Mouse (Mus musculus): ENCODE data around the gene Psen2.

Gene Psen2

DNA sequence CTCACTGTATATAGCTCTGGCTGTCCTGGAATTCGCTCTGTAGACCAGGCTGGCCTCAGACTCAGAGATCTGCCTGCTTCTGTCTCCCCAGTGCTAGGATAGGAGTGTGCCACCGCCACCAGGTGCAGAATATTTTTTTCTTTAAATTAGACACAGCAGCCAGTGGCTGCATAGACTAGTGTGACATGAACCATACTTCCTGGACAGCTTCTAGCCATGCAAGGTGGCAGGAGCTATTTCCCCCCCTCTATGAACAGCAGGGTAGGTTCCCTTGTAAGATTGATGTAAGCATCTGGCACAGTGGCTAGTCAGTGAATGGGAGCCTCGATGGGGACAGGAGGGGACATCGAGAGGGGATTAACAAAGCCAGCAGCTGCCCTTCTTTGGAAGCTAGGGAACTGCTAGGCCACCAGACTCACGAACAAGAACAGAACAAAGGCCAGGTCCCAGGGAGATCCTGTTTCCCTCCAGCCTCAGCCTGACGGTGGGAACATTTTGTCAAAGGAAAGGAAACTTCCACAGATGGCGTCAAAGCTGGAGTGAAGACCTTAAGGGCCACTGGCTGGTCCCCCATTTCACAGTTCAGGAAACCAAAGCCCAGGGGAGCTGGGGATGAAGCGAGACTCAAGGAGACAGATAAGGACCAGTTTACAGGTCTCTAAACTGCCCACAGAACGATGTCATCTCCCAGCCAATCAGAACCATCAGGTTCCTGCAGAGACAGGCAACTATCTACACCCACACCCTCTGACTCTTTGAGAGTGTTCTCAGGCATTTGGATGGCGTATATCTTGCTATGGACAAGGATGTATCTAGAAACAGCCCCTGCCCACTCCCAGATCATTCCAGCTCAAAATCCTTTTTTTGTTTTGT, 11.8 kb downstream of the Psen2 start:
- in situ Hi-C loops (cut with MboI; ENCODE audit: low sequenced_read_pairs) = loop anchor here (25.0 kb wide), 1 partner anchor 286 kb away; no protein-coding TSS in a partner anchor

DNA sequence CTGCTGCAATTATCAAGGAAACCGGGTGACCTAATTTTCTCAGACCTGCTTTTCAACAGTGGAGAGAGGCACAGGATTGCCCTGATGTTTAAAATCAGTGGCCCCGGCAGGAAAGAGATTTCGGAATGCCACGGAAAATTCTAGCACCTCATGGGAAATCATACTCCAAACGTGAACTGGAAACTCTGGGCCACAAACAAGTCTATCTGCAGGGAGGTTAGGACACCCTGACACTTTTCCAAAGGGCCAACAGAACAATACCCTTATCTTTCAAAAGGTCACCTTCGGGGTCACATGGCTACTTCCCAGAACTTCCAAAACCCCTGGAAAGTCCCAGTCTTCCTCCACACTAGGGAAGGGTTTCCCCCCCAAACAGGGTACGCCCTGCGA, 12.8 kb downstream of the Psen2 start:
- in situ Hi-C loops (cut with MboI; ENCODE audit: low sequenced_read_pairs) = loop anchor here (25.0 kb wide), 1 partner anchor 287 kb away; no protein-coding TSS in a partner anchor

DNA sequence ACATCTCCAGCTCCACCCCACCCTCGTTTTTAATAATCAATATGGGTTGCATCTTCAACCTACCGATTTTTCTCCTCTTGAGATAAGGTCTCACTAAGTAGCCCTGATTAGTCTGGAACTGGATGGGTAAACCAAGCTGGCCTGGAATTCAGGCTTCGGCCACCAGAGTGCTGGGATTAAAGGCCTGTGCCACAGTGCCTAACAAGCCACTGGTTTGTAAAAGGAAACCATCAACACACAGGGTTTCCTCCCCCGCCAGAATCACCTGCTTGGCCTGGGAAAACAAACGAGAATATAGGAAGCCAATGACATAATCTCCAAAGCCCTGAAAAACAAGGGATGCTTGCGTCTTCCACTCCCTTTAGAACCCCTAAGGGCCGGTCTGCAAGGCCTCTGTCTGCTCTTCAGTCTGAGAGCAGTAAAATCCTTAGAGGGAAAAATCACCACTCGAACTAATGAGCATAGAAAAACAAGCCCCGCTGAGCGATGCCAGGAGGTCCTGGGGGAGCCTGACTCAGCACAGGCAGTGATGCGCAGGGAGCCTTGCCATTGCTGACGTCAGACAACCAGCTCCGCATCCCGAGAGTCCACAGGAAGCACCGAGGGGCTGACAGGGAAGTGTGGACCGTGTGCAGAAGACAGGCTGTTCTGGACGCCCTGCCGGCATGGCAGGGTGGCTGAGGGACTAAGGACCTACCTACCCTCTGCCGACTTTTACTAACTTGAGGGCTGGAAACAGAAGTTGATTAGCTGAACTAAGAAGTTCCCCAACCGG, 13.4 kb downstream of the Psen2 start:
- in situ Hi-C loops (cut with MboI; ENCODE audit: low sequenced_read_pairs) = loop anchor here (25.0 kb wide), 1 partner anchor 287 kb away; no protein-coding TSS in a partner anchor

DNA sequence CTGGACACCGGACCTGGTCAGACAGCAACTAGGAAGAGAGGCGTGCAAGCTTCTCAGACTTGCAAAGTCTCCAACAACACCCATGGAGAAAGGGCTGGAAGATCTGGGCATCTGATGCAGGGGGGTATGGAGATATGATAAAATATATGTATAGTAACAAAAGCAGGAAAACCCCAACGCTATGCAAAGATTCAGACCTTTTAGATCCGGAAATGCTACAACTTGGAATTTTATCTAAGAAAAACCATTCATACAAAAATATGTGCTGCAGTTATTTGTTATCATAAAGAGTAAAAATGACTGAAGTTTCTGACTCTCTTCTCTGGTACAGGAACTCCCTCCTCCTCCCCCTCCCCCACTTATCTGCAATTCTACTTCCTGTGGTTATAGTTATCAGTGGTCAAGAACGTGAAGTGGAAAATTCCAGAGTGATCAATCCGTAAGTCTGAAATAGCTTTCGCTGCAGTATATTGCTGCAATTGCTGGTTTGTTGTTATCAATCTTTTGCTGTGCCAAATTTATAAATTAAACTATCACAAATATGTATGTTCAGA, 14.6 kb downstream of the Psen2 start:
- in situ Hi-C loops (cut with MboI; ENCODE audit: low sequenced_read_pairs) = no loop called here

DNA sequence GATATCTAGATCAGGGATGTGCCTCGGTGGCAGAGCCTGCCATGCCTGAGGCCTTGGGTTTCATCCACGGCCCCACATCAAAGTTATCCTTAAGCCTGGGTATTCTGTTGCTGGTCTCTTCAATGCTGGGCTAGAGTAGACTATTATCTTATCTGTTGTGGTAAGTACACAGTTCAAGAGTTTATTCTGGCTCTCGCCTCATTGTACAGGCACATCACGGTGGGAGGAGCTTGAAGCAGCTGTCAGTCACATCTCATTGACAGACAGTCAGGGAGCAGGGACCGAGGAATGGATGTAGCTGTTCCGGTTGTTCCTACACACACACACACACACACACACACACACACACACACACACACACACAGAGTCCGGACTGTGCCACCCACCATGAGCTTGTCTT, 15.3 kb downstream of the Psen2 start:
- in situ Hi-C loops (cut with MboI; ENCODE audit: low sequenced_read_pairs) = no loop called here

DNA sequence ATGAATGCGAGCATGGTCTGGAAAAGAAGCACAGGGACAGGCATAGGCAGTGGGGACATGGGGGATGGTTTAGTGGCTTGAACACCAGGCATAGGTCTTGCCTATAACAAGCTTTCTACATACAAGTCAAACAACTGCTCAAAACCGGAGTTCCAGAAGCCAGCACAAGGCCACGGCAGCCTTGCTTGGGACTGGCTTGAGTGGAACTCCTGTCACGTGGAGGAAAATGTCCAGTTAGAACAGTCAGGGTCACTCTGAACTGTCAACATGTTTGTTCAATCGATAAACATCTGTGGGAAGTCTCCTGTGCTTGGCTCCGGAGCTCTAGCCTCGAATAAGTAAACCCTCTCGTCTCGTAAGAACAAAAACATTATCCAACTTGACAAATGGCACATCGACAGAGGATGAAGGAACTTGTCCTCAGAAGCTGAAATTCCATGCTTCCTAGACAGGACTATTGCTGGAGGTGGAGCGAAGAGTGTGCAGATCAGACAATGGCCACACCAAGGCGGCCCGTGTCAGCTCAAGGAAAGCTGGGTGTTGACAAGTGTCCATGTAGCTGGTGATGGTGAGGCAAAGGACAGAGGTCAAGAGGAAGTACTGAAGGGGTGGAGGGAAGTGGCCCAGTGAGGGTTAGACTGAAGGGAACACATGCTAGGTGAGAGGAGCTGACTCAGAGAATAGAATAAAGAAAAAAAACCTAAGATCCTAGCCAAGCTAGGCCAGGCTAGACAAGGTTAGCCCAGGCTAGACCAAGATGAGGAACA, 17.3 kb downstream of the Psen2 start:
- in situ Hi-C loops (cut with MboI; ENCODE audit: low sequenced_read_pairs) = no loop called here

DNA sequence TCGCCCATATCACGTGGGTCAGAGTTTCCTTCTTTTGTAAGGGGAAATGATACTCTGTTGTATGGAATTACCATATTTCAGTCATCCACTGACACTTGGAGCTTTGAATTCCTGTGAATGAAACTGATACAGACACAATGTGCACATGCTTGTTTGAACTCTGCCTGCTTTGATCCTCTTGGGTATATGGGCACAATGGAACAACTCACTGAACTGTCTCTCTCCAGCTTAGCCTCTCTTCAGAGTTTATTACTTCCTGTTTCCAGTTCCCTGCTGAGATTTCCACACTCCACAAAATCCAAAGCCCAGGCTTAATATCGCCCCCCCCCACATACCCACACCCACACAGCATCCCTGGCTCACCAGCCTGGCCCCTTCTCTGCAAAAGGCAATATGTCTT, 31.5 kb downstream of the Psen2 start:
- in situ Hi-C loops (cut with MboI; ENCODE audit: low sequenced_read_pairs) = no loop called here

DNA sequence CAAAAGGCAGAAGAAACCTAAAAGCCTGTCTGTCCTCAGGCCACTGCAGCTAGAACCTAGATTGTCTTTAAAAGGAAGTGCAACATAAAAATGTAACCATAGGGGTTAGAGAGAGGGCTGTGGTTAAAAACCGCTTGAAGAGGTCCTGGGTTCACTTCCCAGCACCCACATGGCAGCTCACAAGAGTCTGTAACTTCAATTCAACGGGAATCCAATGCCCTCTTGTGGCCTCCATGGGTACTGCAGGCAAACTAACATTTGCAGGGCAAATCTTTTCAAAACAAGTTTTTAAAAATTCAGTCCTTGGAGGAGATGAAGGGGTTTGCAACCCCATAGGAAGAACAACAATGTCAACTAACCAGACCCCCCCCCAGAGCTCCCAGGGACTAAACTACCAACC, 32.7 kb downstream of the Psen2 start:
- in situ Hi-C loops (cut with MboI; ENCODE audit: low sequenced_read_pairs) = no loop called here

DNA sequence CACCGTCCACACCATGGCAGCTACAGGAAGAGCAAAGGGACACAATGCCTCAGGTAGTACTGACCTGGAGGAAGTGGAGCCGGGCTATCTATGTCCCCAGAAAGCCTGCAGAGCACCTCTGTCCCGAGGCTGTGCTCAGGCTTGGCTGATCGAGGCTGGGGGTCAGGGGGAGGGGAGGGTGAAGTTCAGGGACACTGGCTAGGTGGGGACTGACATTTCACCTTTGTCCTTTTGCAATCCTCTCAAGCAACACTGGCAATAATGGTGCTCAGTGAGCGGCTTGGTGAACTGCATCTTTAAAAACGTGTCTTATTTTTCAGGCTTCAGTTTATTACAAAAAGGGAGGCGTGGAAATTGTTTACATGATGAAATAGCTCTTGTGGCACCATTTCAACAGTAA, 33.3 kb downstream of the Psen2 start:
- in situ Hi-C loops (cut with MboI; ENCODE audit: low sequenced_read_pairs) = no loop called here

DNA sequence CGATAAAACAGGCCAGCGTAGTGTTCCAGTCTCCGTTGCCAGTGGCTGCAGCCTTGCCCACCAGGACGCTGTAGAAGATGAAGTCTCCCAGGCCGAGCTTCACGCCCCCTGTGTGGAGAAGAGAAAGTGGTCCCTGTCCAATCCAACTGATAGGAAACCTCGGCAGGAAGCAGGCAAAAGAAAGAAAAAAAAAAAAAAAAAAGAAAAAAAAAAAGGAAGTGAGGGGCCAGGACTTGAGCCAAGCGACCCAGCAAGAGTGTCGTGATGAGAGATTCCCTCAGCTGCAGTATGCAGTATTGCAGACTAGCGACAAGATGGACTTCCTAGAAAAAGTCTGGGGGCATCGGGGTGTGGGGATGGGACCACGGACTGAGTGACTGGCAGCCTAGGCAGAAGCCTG, 34.4 kb downstream of the Psen2 start:
- in situ Hi-C loops (cut with MboI; ENCODE audit: low sequenced_read_pairs) = no loop called here

DNA sequence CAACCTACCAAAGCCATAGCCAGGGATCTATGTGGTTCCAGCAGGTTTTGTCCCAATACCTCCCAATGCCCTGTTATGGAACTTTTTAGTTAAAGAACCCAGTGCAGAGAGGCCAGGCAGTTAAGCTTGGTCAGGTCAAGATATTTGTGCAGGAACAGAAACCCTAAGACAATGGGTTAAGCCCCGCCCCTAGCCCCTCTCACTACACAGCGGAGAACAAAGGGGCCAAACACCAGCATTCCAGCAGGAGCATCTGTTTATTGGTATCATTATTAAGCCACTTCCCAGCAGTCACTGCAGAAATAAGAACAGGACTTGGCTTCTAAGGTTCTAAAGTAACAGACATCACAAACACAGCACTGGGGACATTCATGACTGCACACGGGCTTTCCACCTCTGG, 36.5 kb downstream of the Psen2 start:
- in situ Hi-C loops (cut with MboI; ENCODE audit: low sequenced_read_pairs) = no loop called here

DNA sequence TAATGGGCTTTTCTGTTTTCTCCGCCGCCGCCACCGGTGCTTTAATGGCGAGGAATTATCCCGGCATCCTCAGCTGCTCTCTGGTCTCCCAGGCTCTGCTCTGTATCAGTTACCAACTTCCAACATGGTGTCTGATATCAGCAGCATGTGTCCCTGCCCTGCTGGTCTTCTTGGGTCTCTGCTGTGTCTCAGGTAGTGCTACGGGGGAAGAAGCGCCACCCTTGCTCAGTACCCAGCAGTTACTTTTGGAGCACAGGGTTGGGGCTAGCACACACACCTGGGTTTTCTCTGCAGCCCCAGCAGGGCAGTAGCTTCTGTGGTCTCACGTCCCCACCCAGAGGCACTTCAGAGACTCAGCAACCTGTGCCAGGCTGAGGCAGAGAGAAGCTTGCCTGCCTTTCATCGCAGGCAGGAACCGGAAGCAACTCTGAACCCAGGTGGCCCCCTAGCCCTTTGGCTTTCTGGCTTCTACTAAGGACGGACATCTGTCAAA, 37.0 kb downstream of the Psen2 start:
- in situ Hi-C loops (cut with MboI; ENCODE audit: low sequenced_read_pairs) = no loop called here

DNA sequence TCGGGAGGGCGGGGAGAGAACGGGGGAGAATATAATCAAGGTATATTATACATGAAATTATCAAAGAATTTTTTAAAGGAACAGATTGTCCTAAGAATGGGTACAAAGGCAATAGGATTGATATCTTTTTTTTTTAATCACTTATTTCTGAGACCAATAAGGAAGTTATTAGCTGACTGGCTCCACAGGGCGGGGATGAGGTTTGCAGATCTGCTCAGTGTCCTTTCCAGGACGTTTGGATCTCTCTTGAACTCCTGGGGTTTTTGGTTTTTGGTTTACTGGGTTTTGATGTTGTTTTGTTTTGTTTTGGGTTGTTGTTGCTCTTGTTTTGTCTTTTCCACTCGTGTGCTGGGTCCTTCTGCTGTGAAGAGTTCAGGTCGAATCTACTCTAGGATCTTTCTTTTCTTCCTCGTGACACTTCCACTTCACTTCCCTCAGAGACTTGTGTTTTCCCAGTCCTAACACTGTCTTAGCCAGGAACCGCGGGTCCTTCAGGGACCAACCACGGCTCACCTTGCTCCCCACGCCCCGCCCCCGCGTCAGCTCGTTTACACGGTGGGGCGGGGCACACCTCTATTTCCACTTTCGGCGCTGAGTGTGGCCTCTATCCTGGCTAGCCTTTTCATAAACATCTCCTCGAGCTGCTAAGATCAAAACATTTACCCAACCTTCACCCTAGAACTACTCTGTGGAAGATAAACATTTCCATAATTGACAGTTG, 37.6 kb downstream of the Psen2 start:
- in situ Hi-C loops (cut with MboI; ENCODE audit: low sequenced_read_pairs) = no loop called here

DNA sequence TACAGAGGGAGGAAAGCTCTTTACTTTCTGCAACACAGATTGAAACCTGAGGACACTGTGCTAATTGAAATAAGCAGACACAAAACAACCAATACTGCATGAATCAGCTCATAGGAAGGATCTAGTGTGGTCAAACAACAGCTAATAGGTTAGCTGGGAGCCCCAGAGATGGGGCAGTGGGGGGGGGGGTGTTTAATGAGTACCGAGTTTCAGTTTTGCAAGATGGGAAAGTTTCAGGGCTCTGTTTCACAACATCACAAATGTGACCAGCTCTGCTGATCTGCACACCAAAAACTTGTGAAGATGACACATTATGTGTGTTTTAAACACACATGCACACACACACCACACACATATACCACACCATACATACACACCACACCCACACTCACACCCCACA, 41.2 kb downstream of the Psen2 start:
- in situ Hi-C loops (cut with MboI; ENCODE audit: low sequenced_read_pairs) = no loop called here

DNA sequence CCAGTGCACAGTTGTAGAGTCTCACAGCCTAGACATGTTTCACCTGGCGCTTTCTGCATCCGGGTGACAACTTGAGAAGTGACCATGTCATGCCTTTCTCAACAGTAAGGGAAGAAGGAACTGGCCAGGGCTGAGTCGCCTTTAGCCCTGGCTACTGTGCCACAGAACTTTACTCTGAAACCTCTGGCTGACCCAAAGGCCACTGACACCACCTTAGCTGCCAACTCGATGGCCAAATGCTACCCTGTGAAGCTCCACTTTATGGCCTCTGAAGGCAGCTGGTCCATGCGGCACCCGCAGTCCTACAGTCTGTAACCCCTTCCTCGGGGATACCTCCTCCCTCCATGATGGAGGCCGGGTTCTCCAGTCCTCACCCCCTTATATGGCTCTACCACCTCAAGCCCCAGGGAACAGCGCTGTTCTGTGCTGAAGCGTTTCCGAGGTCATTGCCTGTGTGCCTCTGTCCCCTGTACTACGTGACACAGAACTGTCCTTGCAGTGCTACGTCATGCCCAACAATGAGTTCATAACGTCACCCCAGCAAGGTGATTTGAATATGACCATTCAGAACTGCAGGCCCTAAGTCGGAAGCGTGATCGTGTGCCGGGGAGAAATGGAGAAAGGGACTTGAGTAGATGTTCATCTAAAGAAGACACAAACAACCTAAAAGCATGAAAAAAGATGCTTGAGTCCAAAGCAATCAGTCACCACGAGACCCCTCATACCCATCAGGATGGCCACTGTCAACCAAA, 42.3 kb downstream of the Psen2 start:
- in situ Hi-C loops (cut with MboI; ENCODE audit: low sequenced_read_pairs) = no loop called here

DNA sequence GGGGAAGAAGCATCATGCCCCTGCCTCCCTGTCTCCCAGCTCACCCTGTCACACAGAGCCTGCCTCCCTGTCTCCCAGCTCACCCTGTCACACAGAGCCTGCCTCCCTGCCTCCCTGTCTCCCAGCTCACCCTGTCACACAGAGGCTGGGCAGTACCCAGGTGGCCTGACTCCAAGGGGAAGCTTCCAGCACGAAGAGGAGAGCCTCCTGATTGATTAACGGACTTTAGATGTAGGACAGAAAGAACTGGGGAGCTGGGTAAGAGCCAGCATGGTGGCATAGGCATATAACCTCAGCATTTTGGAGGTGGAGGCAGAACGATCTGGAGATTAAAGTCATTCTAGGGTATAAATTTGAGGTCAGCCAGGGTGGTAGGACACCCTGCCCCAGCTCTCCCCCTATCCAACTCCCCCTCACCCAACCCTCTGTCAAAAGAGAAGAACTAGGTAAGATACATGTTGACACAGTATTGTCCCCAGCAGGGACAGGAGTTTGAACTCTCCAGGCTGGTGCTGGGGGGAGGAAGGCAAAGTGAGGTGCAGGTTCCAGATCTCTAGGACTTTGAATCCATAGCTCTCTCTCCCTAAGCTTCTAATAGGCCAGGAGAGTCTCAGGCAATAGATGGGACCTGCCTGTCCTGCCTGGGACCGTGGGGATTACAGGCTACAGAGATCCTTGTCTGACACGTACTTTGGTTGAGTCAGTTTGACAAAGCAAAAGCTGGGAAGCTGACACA, 46.5 kb downstream of the Psen2 start:
- in situ Hi-C loops (cut with MboI; ENCODE audit: low sequenced_read_pairs) = no loop called here

DNA sequence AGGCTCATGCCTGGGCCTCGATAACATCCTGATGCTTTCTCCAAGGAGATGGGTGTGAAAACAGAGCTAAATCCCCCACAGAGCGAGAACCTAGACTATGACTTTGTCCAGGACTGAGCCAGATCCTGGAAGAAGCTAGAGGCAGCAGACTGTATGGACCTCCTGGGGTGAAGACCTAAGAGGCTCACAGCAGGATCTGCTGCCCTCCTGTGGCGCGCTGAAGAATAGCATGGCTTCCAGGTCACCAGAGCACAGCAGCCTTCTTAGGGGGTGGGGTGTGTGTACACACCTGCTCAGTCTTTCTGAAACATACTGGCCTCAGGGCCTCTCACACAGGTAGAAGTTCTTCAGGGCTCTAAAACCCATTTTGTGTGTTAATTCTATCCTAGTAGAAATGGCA, 48.2 kb downstream of the Psen2 start:
- in situ Hi-C loops (cut with MboI; ENCODE audit: low sequenced_read_pairs) = no loop called here

DNA sequence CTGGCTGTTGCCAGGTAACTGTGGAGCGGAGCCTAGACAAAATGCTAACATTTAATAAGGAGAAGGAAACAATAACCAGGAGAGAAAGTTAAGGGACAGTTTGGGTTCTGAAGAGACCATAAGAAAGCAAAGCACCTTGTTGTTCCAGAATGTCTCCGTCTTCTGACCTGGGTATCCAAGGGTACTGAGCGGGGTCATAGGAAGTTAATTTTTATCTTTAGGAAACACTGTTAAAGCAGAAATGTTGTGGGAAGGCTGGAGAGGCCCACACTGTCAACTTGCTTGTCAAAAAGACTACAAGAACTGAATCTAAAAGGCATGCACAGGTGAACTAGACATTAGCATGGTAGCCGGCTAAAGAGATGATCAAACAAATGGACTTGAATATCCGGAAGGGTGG, 50.3 kb downstream of the Psen2 start:
- in situ Hi-C loops (cut with MboI; ENCODE audit: low sequenced_read_pairs) = no loop called here

DNA sequence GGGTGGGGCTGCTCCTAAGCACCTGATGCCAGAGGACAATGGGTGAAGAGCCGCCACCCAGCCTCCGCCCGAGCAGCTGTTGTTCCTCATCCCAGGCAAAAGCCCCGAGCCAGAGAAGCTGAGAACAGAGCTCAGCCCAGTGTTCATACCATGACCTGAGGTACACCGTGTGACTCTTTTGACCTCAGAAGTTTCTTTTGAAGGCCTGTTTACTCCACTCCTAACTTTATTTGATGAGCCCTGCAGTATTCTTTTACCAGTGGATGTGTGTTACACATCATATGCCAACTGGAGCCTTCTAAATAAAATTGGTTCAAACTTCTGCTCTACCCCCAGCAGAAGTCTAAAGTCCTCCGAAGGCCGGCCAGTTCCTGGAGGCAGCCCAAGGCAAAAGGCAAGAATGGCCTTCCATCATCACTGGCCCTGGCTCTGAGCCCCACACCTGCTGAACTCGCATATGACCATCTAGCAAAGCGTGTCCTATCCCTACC, 52.4 kb downstream of the Psen2 start:
- in situ Hi-C loops (cut with MboI; ENCODE audit: low sequenced_read_pairs) = no loop called here
